Mouse (Mus musculus): ENCODE results near the gene Cep85l. TPM values are rescaled to one million over a fixed set of nuclear protein-coding genes. Genes with fewer than 3 reads are reported as not detected.
A peak's percentile ranks its signal among the peaks of the same experiment; 100 is the strongest.

Cep85l gene
- polyA plus RNA-seq, 1 experiment from 2014 or later, result 5.7 TPM

- Histone ChIP-seq H3K4me3 (no peak overlapping the region), H3K9ac (no peak overlapping the region), H3K27ac (peak overlapping the region; percentile 12; the same call in 1 of the 2 replicates), H3K27me3 (no peaks in the 10 kb centered on the region), H3K4me2 (no peak overlapping the region), H3K36me3 (no peaks in the 10 kb centered on the region), H3K9me3 (no peaks in the 10 kb centered on the region), H3K4me1 (replicated peaks) (0 out of 2 replicates have a peak, but pooled peaks cover 3% of the 10 kb centered on the region)
- 41% methylated on average over 6 of the region's 6 CpGs for WGBS
- ATAC-seq (ENCODE audit: low FRiP score), result no peak
These were observed 34.6 kb upstream of the Cep85l start for GRCm38 (mm10) chr10:53414092-53415085.

GRCm38 (mm10) chr10:53412936-53413335, 33.2 kb upstream of the Cep85l start:
- no peak overlapping the region for H3K9ac ChIP-seq
- no peak overlapping the region for H3K4me3 ChIP-seq
- 90% methylated on average over 3 of the region's 3 CpGs for WGBS
- H3K27ac ChIP-seq, result no peak overlapping the region
- H3K9me3 ChIP-seq, result no peaks in the 10 kb centered on the region
- ATAC-seq (ENCODE audit: low FRiP score), result no peak
- H3K36me3 ChIP-seq, result no peaks in the 10 kb centered on the region
- no peaks in the 10 kb centered on the region for H3K27me3 ChIP-seq
- H3K4me1 ChIP-seq (replicated peaks), result 0 out of 2 replicates have a peak, but pooled peaks cover 3% of the 10 kb centered on the region
- no peak overlapping the region for H3K4me2 ChIP-seq

GRCm38 (mm10) chr10:53412165-53412564, 32.4 kb upstream of the Cep85l start:
- Histone ChIP-seq H3K27me3 (no peaks in the 10 kb centered on the region), H3K9ac (no peak overlapping the region), H3K4me2 (no peak overlapping the region), H3K36me3 (no peaks in the 10 kb centered on the region), H3K4me3 (no peak overlapping the region), H3K27ac (no peak overlapping the region), H3K9me3 (no peaks in the 10 kb centered on the region), H3K4me1 (replicated peaks) (0 out of 2 replicates have a peak, but pooled peaks cover 3% of the 10 kb centered on the region)
- WGBS, result 87% methylated on average over 2 of the region's 2 CpGs
- ATAC-seq (ENCODE audit: low FRiP score), result no peak

GRCm38 (mm10) chr10:53410831-53411230, 31.1 kb upstream of the Cep85l start:
- Histone ChIP-seq H3K9me3 (no peaks in the 10 kb centered on the region), H3K4me3 (no peak overlapping the region), H3K36me3 (no peaks in the 10 kb centered on the region), H3K27me3 (no peaks in the 10 kb centered on the region), H3K27ac (no peak overlapping the region), H3K4me2 (no peak overlapping the region), H3K9ac (no peak overlapping the region), H3K4me1 (replicated peaks) (0 out of 2 replicates have a peak, but pooled peaks cover 3% of the 10 kb centered on the region)
- no peak for ATAC-seq (ENCODE audit: low FRiP score)
- 79% methylated on average over 2 of the region's 2 CpGs for WGBS

- WGBS, result 78% methylated on average over 4 of the region's 4 CpGs
- H3K36me3 ChIP-seq, result no peaks in the 10 kb centered on the region
- no peak overlapping the region for H3K9ac ChIP-seq
- H3K27me3 ChIP-seq, result no peaks in the 10 kb centered on the region
- no peak for ATAC-seq (ENCODE audit: low FRiP score)
- H3K4me3 ChIP-seq, result no peak overlapping the region
- H3K4me1 ChIP-seq (replicated peaks), result no peaks in the 10 kb centered on the region
- H3K27ac ChIP-seq, result no peak overlapping the region
- no peak overlapping the region for H3K4me2 ChIP-seq
- no peaks in the 10 kb centered on the region for H3K9me3 ChIP-seq
These were observed 27.7 kb upstream of the Cep85l start for GRCm38 (mm10) chr10:53407422-53407821.

- Histone ChIP-seq H3K4me3 (no peak overlapping the region), H3K4me1 (replicated peaks) (no peaks in the 10 kb centered on the region), H3K27ac (no peak overlapping the region), H3K9ac (no peak overlapping the region), H3K4me2 (no peak overlapping the region), H3K36me3 (no peaks in the 10 kb centered on the region), H3K27me3 (no peaks in the 10 kb centered on the region), H3K9me3 (no peaks in the 10 kb centered on the region)
- ATAC-seq (ENCODE audit: low FRiP score), result no peak
- 89% methylated on average over 2 of the region's 2 CpGs for WGBS
These were observed 27.1 kb upstream of the Cep85l start for GRCm38 (mm10) chr10:53406845-53407244.

- Histone ChIP-seq H3K9me3 (no peaks in the 10 kb centered on the region), H3K27me3 (no peaks in the 10 kb centered on the region), H3K4me3 (no peak overlapping the region), H3K4me2 (no peak overlapping the region), H3K36me3 (no peaks in the 10 kb centered on the region), H3K27ac (no peak overlapping the region), H3K9ac (no peak overlapping the region), H3K4me1 (replicated peaks) (peaks cover 7% of the 10 kb centered on the region; the same call in 1 of the 2 replicates)
- ATAC-seq (ENCODE audit: low FRiP score), result no peak
These were observed 22.5 kb upstream of the Cep85l start for GRCm38 (mm10) chr10:53402293-53402692.

- no peak for ATAC-seq (ENCODE audit: low FRiP score)
- no peaks in the 10 kb centered on the region for H3K27me3 ChIP-seq
- H3K27ac ChIP-seq, result no peak overlapping the region
- H3K4me1 ChIP-seq (replicated peaks), result peaks cover 7% of the 10 kb centered on the region; the same call in 1 of the 2 replicates
- no peaks in the 10 kb centered on the region for H3K9me3 ChIP-seq
- 55% methylated on average over 3 of the region's 3 CpGs for WGBS
- H3K36me3 ChIP-seq, result no peaks in the 10 kb centered on the region
- no peak overlapping the region for H3K4me3 ChIP-seq
- no peak overlapping the region for H3K4me2 ChIP-seq
- H3K9ac ChIP-seq, result no peak overlapping the region
These were observed 19.3 kb upstream of the Cep85l start for GRCm38 (mm10) chr10:53399053-53399452.

GRCm38 (mm10) chr10:53398540-53398902, 18.8 kb upstream of the Cep85l start:
- peaks cover 7% of the 10 kb centered on the region; the same call in 1 of the 2 replicates for H3K4me1 ChIP-seq (replicated peaks)
- peak overlapping the region; percentile 35 for H3K4me2 ChIP-seq
- H3K36me3 ChIP-seq, result no peaks in the 10 kb centered on the region
- no peaks in the 10 kb centered on the region for H3K27me3 ChIP-seq
- peak overlapping the region; percentile 8; the same call in 1 of the 2 replicates for H3K4me3 ChIP-seq
- H3K9ac ChIP-seq, result no peak overlapping the region; the same call in 1 of the 2 replicates
- no peak overlapping the region; the same call in 1 of the 2 replicates for H3K27ac ChIP-seq
- H3K9me3 ChIP-seq, result no peaks in the 10 kb centered on the region
- 12% methylated on average over 9 of the region's 9 CpGs for WGBS
- ATAC-seq (ENCODE audit: low FRiP score), result peak; percentile 54; the same call in 1 of the 2 replicates

GRCm38 (mm10) chr10:53397846-53398539, 18.2 kb upstream of the Cep85l start:
- H3K27ac ChIP-seq, result no peak overlapping the region; the same call in 1 of the 2 replicates
- no peaks in the 10 kb centered on the region for H3K27me3 ChIP-seq
- ATAC-seq (ENCODE audit: low FRiP score), result no peak
- no peaks in the 10 kb centered on the region for H3K9me3 ChIP-seq
- WGBS, result 60% methylated on average over 10 of the region's 10 CpGs
- no peaks in the 10 kb centered on the region for H3K36me3 ChIP-seq
- no peak overlapping the region; the same call in 1 of the 2 replicates for H3K9ac ChIP-seq
- H3K4me3 ChIP-seq, result peak overlapping the region; percentile 8; the same call in 1 of the 2 replicates
- H3K4me1 ChIP-seq (replicated peaks), result peaks cover 7% of the 10 kb centered on the region; the same call in 1 of the 2 replicates
- H3K4me2 ChIP-seq, result peak overlapping the region; percentile 35

GRCm38 (mm10) chr10:53394923-53395629, 15.3 kb upstream of the Cep85l start:
- 76% methylated on average over 9 of the region's 9 CpGs for WGBS
- H3K4me1 ChIP-seq (replicated peaks), result peaks cover 7% of the 10 kb centered on the region; the same call in 1 of the 2 replicates
- no peak overlapping the region for H3K27ac ChIP-seq
- 0 out of 2 replicates have a peak, but pooled peaks have one; percentile 11 for ATAC-seq (ENCODE audit: low FRiP score)
- H3K4me3 ChIP-seq, result no peak overlapping the region
- H3K27me3 ChIP-seq, result no peaks in the 10 kb centered on the region
- no peak overlapping the region for H3K4me2 ChIP-seq
- no peaks in the 10 kb centered on the region for H3K36me3 ChIP-seq
- no peaks in the 10 kb centered on the region for H3K9me3 ChIP-seq
- H3K9ac ChIP-seq, result no peak overlapping the region

Measured in hindbrain, embryonic 13.5 days (tissue).